Mouse (Mus musculus) neural tube, embryonic 11.5 days (tissue): ENCODE data around the gene Matk. TPM values are rescaled to one million over a fixed set of nuclear protein-coding genes. Genes with fewer than 3 reads are reported as not detected.
"Not testable (repeated sequence)": the region's sequence is repeated elsewhere in the genome, so short reads cannot be mapped to it uniquely, and the experiment has no call there.

Experiments used
- ATAC-seq: fragments of 200-750 bp; cut with Nextera tagmentation; 2 replicates; pipeline ENCODE4 v1.8.0; 2017; ENCODE audit warnings: moderate number of reproducible peaks, mild to moderate bottlenecking, moderate TSS enrichment, moderate library complexity; ENCODE audit not compliant: insufficient read depth, low FRiP score, low TSS enrichment
- DNase-seq: peaks from one replicate; pipeline ENCODE4 v3.0.0-alpha.2; 2015; ENCODE audit warnings: low spot score
- H3K27ac ChIP-seq: fragments of 300-500 bp; sonication (generic); 2 replicates; pipeline ENCODE4 v1.5.1; 2014; ENCODE audit warnings: low read depth, mild to moderate bottlenecking, low read length
- H3K27me3 ChIP-seq: fragments of 300-500 bp; sonication (generic); 2 replicates; pipeline ENCODE4 v1.6.1; 2014; ENCODE audit warnings: mild to moderate bottlenecking, low read length, mixed read lengths; ENCODE audit not compliant: control insufficient read depth, insufficient read depth
- H3K36me3 ChIP-seq: fragments of 300-500 bp; sonication (generic); 2 replicates; pipeline ENCODE4 v1.6.1; 2014; ENCODE audit warnings: mild to moderate bottlenecking, low read length, moderate library complexity, mixed read lengths; ENCODE audit not compliant: control insufficient read depth, insufficient read depth
- H3K4me1 ChIP-seq: fragments of 300-500 bp; sonication (generic); 2 replicates; pipeline ENCODE4 v1.6.1; 2014; ENCODE audit warnings: low read length, mixed read lengths; ENCODE audit not compliant: control insufficient read depth, insufficient read depth
- H3K4me2 ChIP-seq: fragments of 300-500 bp; sonication (generic); 2 replicates; pipeline ENCODE4 v1.6.1; 2014; ENCODE audit warnings: low read depth, mild to moderate bottlenecking, moderate library complexity
- H3K4me3 ChIP-seq: fragments of 300-500 bp; sonication (generic); 2 replicates; pipeline ENCODE4 v1.5.1; 2014; ENCODE audit warnings: low read depth, low read length
- H3K9ac ChIP-seq: fragments of 300-500 bp; sonication (generic); 2 replicates; pipeline ENCODE4 v1.6.1; 2014; ENCODE audit warnings: mild to moderate bottlenecking, low read length
- H3K9me3 ChIP-seq: fragments of 300-500 bp; sonication (generic); 2 replicates; pipeline ENCODE4 v1.6.1; 2016; ENCODE audit warnings: low read length; ENCODE audit not compliant: control insufficient read depth
- WGBS: fragments of 180-500 bp; shearing (Covaris S2); extraction: QIAGEN DNeasy Blood & Tissue Kit; methylation state at CpG from one replicate; pipeline ENCODE4 v1.1.7; 2014; 5-methylcytosine and 5-hydroxymethylcytosine counted together
- polyA plus RNA-seq: library from polyadenylated mRNA; unstranded; fragments of >200 nt; fragmentation: Nextera tagmentation; extraction: Ambion mirVana; gene quantifications from 2 replicates; pipeline ENCODE4 v1.2.1, GENCODE M21; 2014

Matk gene
- polyA plus RNA-seq, 1 experiment from 2014 or later: 3.0 TPM

DNA sequence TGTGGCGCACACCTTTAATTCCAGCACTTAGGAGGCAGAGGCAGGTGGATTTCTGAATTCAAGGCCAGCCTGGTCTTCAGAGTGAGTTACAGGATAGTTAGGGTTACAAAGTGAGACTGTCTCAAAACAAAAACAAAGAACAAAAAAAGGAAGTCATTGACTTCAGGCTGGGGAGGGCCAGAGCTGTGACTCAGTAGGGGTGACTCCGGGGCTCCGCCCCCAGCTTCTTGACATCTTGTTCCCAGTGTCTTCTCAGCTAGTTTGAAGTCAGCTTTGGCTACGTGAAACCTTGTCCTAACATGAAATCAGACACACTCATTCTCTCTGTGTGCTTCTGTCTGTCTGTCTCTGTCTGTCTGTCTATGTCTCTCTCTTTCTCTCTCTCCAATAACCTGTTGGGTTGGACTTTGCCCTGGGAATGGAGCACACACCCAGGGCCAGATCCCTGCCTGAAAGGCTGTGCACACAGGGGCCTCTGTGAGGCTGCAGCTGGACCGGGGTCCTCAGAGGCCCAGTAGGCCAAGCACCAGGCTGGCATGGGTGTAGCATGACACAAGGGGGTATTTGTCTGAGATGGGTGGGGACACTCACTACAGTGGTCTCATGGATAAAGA, 31.2 kb upstream of the Matk start:
- no peak overlapping the region for H3K27ac ChIP-seq
- no peaks in the 10 kb centered on the region for H3K4me1 ChIP-seq
- no peak for DNase-seq
- ATAC-seq: no peak
- H3K4me3 ChIP-seq: no peak overlapping the region
- 82% methylated on average over 5 of the region's 5 CpGs for WGBS
- no peak overlapping the region for H3K4me2 ChIP-seq
- no peak overlapping the region for H3K9ac ChIP-seq
- no peaks in the 10 kb centered on the region for H3K36me3 ChIP-seq
- no peaks in the 10 kb centered on the region for H3K27me3 ChIP-seq
- no peaks in the 10 kb centered on the region for H3K9me3 ChIP-seq

DNA sequence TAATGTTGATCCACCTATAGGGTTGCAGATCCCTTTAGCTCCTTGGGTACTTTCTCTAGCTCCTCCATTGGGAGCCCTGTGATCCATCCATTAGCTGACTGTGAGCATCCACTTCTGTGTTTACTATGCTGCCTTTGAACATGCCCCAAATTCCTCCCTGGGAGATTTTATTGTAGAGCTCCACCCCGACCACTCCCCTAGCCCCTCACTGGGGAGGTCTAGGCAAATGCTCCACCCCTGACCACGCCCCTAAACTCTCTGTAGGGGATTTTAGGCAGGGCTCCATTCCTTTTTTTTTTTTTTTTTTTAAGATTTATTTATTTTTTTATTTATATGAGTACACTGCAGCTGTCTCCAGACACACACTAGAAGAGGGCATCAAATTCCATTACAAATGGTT, 29.0 kb upstream of the Matk start:
- not testable (repeated sequence) for H3K36me3 ChIP-seq, H3K27me3 ChIP-seq, DNase-seq, H3K9me3 ChIP-seq, H3K9ac ChIP-seq, H3K27ac ChIP-seq, H3K4me3 ChIP-seq, ATAC-seq, H3K4me2 ChIP-seq, H3K4me1 ChIP-seq
- WGBS: 56% methylated on average over 2 of the region's 2 CpGs

DNA sequence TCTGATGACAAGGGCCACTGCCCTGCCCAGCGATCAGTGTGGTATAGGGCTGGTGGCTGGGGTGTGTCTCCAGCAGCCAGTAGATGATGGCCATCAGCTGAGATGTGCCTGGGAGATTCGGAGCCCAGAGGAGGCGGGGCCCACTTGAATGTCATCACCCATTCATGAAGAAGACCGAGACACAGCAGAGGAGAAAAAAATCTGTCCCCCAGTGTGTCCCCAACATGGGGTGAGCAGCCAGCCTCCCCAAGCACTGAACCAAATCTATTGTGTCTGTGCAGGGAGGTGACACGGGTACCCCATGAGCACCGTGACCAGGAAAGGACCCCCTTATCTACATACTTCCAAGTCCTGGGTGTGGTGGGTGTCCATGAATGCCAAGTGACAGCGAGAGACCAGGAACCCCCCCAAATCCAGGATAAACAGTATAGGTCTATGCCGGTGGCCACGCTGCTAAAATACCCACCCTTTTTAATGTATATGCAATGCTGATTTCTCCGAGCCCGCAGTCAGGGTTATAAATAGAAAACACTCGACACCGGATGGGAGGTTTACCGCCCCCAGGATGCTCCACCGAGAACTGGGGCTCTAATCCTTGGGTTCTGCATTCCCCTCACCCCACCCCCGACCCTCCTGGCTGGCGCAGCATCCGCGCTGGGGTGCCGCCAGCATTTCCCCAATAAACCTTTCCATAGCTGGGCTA, 22.8 kb upstream of the Matk start:
- H3K4me3 ChIP-seq: peak overlapping the region; percentile 34
- H3K9ac ChIP-seq: peak overlapping the region; percentile 48
- peaks cover 22% of the 10 kb centered on the region for H3K27me3 ChIP-seq
- H3K4me2 ChIP-seq: peak overlapping the region; percentile 45
- ATAC-seq (no peak), DNase-seq (no peak)
- H3K36me3 ChIP-seq: no peaks in the 10 kb centered on the region
- 14% methylated on average over 20 of the region's 20 CpGs for WGBS
- no peak overlapping the region for H3K27ac ChIP-seq
- no peaks in the 10 kb centered on the region for H3K9me3 ChIP-seq
- H3K4me1 ChIP-seq: no peaks in the 10 kb centered on the region

DNA sequence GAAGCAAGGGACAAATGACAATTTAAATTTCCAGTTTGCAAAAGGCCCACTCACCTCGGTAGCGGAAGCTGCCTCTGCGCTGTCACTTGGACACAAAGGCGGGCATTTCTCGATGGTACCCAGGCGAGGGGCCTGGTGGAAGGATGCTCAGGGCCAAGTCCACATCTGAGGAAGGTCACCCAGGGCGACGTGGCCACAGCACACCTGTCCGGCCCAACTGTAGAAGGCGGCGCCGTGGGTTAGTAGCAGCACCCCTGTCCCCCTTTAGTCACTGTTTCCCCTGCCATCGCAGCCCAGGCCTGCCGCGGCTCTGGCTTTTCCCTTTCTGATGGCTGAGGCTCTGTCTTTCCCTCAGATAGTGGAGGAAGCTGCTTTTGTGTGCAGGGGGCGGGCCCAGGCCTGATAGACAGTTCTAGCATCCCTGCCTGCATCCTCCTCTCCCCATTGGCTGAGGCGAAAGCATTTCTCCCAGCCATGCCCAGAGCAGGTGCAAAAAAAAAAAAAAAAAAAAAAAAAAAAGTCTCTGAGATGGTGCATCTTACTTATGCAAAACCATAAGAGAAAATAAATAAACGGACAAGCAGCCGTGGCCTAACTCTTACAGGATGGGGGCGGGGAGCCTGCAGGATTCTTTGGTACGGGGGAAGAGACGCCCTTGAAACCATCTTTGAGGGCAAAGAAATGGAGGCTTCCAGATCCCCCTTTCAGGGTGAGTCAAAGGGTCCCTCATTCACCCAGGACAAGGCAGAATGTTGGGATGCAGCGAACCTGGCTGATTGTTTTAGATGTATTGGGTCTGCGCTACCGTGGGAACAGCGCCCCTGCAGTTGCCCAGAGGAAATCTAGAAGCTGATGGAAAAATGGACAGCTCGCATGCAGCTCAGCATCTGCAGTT, 22.1 kb upstream of the Matk start, which contains the start of gene Atcay:
Gene Atcay (minus strand): TSS at position 396 of the 895 bp plus-strand sequence.
- WGBS: 8% methylated on average over 27 of the region's 27 CpGs
- Histone ChIP-seq H3K4me1 (no peaks in the 10 kb centered on the region), H3K4me3 (peak within 1 kb of the TSS; percentile 34), H3K36me3 (no peaks in the 10 kb centered on the region), H3K4me2 (peak within 1 kb of the TSS; percentile 45), H3K9ac (peak within 1 kb of the TSS; percentile 48), H3K27me3 (peaks cover 22% of the 10 kb centered on the region), H3K9me3 (no peaks in the 10 kb centered on the region), H3K27ac (peak within 1 kb of the TSS; percentile 49; the same call in 1 of the 2 replicates)
- ATAC-seq: peak; percentile 77
- DNase-seq: peak; percentile 64

DNA sequence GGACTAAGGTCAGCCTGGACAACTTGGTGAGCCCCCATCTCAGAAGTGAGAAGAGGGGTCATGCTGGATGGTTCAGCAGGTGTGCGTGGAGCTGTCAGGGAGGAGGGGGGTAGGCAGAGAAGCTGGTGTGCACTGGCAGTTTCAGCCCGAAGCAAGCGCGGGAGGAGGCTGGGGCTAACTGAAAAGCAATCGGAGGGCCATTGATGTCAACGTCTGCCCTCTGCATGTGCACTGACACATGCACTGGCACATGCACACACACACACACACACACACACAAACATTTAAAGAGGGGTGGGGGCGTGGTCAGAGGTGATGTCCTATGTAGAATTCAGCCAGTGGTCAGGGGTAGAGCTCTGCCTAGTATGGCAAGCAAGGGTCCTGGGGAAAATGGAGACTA, 21.3 kb upstream of the Matk start:
- H3K4me3 ChIP-seq: no peak overlapping the region
- 61% methylated on average over 7 of the region's 7 CpGs for WGBS
- no peaks in the 10 kb centered on the region for H3K9me3 ChIP-seq
- H3K27me3 ChIP-seq: peaks cover 22% of the 10 kb centered on the region
- no peak overlapping the region for H3K9ac ChIP-seq
- H3K36me3 ChIP-seq: no peaks in the 10 kb centered on the region
- H3K4me1 ChIP-seq: no peaks in the 10 kb centered on the region
- ATAC-seq (no peak), DNase-seq (no peak)
- H3K4me2 ChIP-seq: no peak overlapping the region
- H3K27ac ChIP-seq: no peak overlapping the region

DNA sequence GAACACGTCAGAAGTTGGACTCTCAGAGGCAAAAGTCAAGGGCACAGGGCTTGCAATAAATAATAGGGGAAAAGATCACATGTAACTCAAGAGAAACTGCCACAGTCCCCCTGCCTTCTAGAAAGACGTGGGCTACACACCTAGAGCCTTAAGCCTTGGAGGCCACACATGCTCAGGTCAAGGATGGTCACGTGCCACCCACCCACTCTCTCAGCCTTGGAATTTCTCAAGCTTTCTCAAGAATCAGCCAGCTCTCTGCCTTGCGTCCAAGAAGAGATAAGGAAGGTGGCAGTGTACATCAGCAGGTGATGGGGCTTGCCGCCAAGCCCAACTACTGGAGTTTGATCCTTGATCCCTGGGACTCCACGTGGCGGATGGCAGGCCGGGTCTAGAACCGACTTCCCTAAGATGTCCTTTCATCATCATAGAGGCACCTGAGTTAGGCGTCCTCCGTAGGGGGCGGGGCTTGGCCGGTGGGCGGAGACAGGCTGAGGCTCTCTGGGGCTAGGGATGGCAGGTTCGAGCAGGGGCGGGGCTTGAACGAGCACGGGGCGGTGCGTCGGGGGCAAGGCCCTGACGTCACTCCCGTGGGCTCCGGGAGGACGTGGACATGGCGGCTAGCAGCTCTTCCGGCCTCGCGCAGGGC, 20.0 kb upstream of the Matk start, which contains the start of gene Zfr2:
Gene Zfr2 (plus strand): TSS at position 576 of the 646 bp plus-strand sequence.
- Histone ChIP-seq H3K4me1 (no peaks in the 10 kb centered on the region), H3K27me3 (peaks cover 22% of the 10 kb centered on the region), H3K4me2 (peak within 1 kb of the TSS; percentile 76), H3K4me3 (peak within 1 kb of the TSS; percentile 71), H3K27ac (no peak within 1 kb of the TSS), H3K9me3 (no peaks in the 10 kb centered on the region), H3K9ac (peak within 1 kb of the TSS; percentile 74), H3K36me3 (no peaks in the 10 kb centered on the region)
- ATAC-seq (peak; percentile 71), DNase-seq (peak; percentile 89)
- 8% methylated on average over 29 of the region's 29 CpGs for WGBS

DNA sequence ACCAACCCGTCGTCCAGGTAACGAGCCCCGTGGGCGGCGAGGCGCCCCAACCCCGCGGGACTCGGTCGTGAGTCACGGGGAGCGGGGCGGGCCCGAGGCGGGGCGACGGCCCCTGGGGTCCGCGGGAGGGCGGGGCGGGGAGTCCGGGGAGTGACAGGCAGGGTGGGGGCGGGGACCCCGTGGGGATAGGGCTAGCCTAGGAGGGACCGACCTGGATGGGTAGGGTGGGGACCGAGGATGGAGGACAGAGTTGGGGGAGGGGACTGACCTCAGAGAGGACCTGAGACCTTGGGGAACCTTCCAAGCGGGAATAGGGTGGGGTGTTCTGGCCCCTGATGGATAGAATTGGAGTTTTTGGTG, 19.5 kb upstream of the Matk start:
- H3K4me1 ChIP-seq: no peaks in the 10 kb centered on the region
- peak overlapping the region; percentile 74 for H3K9ac ChIP-seq
- ATAC-seq: peak; percentile 49
- 0% methylated on average over 24 of the region's 28 CpGs for WGBS
- H3K27ac ChIP-seq: no peak overlapping the region
- DNase-seq: no peak
- H3K4me2 ChIP-seq: peak overlapping the region; percentile 76
- no peaks in the 10 kb centered on the region for H3K9me3 ChIP-seq
- H3K4me3 ChIP-seq: peak overlapping the region; percentile 71
- peaks cover 24% of the 10 kb centered on the region for H3K27me3 ChIP-seq
- H3K36me3 ChIP-seq: no peaks in the 10 kb centered on the region

DNA sequence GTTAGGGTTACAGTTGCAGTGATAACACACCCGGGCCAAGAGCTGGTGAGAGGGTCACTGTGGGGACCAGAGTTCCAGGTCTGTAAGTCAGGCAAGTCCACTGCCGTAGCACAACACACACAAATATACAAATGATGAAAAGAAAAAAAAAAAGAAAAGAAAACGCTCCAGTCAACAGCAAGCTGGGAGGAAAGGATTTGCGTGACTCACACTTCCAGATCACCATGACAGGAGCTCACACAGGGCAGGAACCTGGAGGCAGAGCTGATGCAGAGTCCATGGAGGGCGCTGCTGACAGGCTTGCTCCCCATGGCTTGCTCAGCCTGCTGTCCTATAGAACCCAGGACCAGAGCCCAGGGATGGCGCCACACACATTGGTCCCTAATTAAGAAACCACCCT, 18.5 kb upstream of the Matk start:
- Histone ChIP-seq H3K4me1 (no peaks in the 10 kb centered on the region), H3K4me2 (no peak overlapping the region), H3K36me3 (no peaks in the 10 kb centered on the region), H3K27ac (no peak overlapping the region), H3K9me3 (no peaks in the 10 kb centered on the region), H3K4me3 (no peak overlapping the region), H3K27me3 (peaks cover 22% of the 10 kb centered on the region), H3K9ac (no peak overlapping the region)
- 90% methylated on average over 6 of the region's 6 CpGs for WGBS
- ATAC-seq (no peak), DNase-seq (no peak)
